30 mouse cellular contexts compared by ENCODE assay signal in genomic region chr5:121562436-121562835, GRCm38 (mm10). TPM values are rescaled to one million over a fixed set of nuclear protein-coding genes. Genes with fewer than 3 reads are reported as not detected.
A peak's percentile ranks its signal among the peaks of the same experiment; 100 is the strongest.
DNase-seq lines count a peak whose midpoint lies in the region; TF ChIP-seq lines count a peak whose summit lies in the region.
"Had no signal": no experiment of that assay in that cellular context is flagged by ENCODE, and none has a peak within 500 bp of the region (broad histone marks: within the 10 kb centered on the region; RNA-seq: fewer than 3 reads in every experiment).

No protein-coding gene starts in this region.

- no peak overlapping the region for H3K4me3 ChIP-seq in CH12.LX (replicated peaks in 1 of 3; ENCODE audit: low read depth in 2 of 3, low read length in 2 of 3, poor library complexity in 1 of 3)
- H3K4me3 ChIP-seq: forebrain, embryonic 10.5 days; forebrain, embryonic 13.5 days; gastrocnemius, adult 2 months; hindbrain, embryonic 12.5 days; hindbrain, embryonic 15.5 days; intestine, embryonic 15.5 days had no signal

- TF ChIP-seq POLR2A in CH12.LX (IDR thresholded peaks at IDR 0.05; ENCODE audit: low read depth, low read length): no peak

- no peak for TF ChIP-seq RAD21 in CH12.LX (IDR thresholded peaks at IDR 0.05; ENCODE audit: low read depth, low read length)

- no peak for TF ChIP-seq CTCF in CH12.LX (conservative IDR thresholded peaks at IDR 0.05 in 1 of 2, IDR thresholded peaks at IDR 0.05 in 1 of 2; ENCODE audit: low read depth in 2 of 2, low read length in 2 of 2)

- DNase-seq in 3T3-L1 (ENCODE audit: low read depth, low spot score): peak; percentile 11
- no peak for DNase-seq in CH12.LX (ENCODE audit: extremely low read depth)
- DNase-seq in ZHBTc4 (ENCODE audit: low read depth, low spot score): peak; percentile 58
- DNase-seq in retina, embryonic 14.5 days (ENCODE audit: low spot score): peak; percentile 4
- DNase-seq in adrenal gland, postnatal 36 days: no peak
- no peak for DNase-seq in layer of hippocampus, adult 9-10 months (ENCODE audit: low spot score)
- DNase-seq in left cerebral cortex, adult 8-10 months (ENCODE audit: low spot score in 2 of 2): no peak
- DNase-seq: adrenal gland, adult 8-10 months; adrenal gland, postnatal 25 days; cerebellum, adult 18-20 months; cerebellum, adult 9-10 months; cerebellum, postnatal 14 days; gastrocnemius, adult 2 months; gastrocnemius, postnatal 14 days had no signal

- peaks cover 2% of the 10 kb centered on the region for H3K27me3 ChIP-seq in CH12.LX (replicated peaks)
- H3K27me3 ChIP-seq: forebrain, embryonic 13.5 days; hindbrain, embryonic 12.5 days; hindbrain, embryonic 15.5 days; intestine, embryonic 15.5 days had no signal

- peaks cover 0 to 11% of the 10 kb centered on the region in 2 experiments; a peak in 2 of 4 replicates for H3K4me1 ChIP-seq in CH12.LX (ENCODE audit: control insufficient read depth in 1 of 2, insufficient read depth in 2 of 2)
- H3K4me1 ChIP-seq: hindbrain, embryonic 15.5 days had no signal

- no peak for TF ChIP-seq EP300 in CH12.LX (IDR thresholded peaks at IDR 0.05; ENCODE audit: low read length)

- in situ Hi-C loops in CH12.LX (cut with MboI; ENCODE audit: low pct_ligation_motif_present, low pct_unique_long_range_greater_than_20kb, low sequenced_read_pairs): no loop called here

- no peak overlapping the region for H3K9ac ChIP-seq in CH12.LX (ENCODE audit: insufficient read depth, low read depth)
- H3K9ac ChIP-seq: forebrain, embryonic 13.5 days; hindbrain, embryonic 12.5 days; hindbrain, embryonic 15.5 days; intestine, embryonic 15.5 days had no signal

- no peaks in the 10 kb centered on the region for H3K79me2 ChIP-seq in CH12.LX (replicated peaks; ENCODE audit: control insufficient read depth, extremely low read depth, insufficient read depth, poor library complexity, severe bottlenecking)

- dilution Hi-C loops in CH12.LX (cut with MboI; ENCODE audit: extremely low pct_ligation_motif_present, extremely low pct_unique_long_range_greater_than_20kb, low sequenced_read_pairs): no loop called here

- H3K27ac ChIP-seq in CH12.LX (ENCODE audit: insufficient read depth, low read depth): no peak overlapping the region
- H3K27ac ChIP-seq: forebrain, embryonic 10.5 days; forebrain, embryonic 13.5 days; gastrocnemius, adult 2 months; hindbrain, embryonic 12.5 days; hindbrain, embryonic 15.5 days; intestine, embryonic 15.5 days had no signal

- H3K4me2 ChIP-seq in CH12.LX (ENCODE audit: insufficient read depth, low read depth, poor library complexity, severe bottlenecking): no peak overlapping the region
- H3K4me2 ChIP-seq: forebrain, embryonic 13.5 days; heart, embryonic 11.5 days; hindbrain, embryonic 12.5 days; hindbrain, embryonic 15.5 days; intestine, embryonic 15.5 days had no signal

- peaks cover 0 to 13% of the 10 kb centered on the region in 2 experiments for H3K36me3 ChIP-seq in CH12.LX (replicated peaks in 1 of 2; ENCODE audit: control insufficient read depth in 1 of 2, insufficient read depth in 1 of 2, low read length in 1 of 2)
- H3K36me3 ChIP-seq: forebrain, embryonic 10.5 days; G1E; hindbrain, embryonic 12.5 days; hindbrain, embryonic 15.5 days; intestine, embryonic 15.5 days had no signal

- peaks cover 3% of the 10 kb centered on the region for H3K9me3 ChIP-seq in CH12.LX (replicated peaks; ENCODE audit: low read length)
- H3K9me3 ChIP-seq: forebrain, embryonic 10.5 days; forebrain, embryonic 13.5 days; G1E; hindbrain, embryonic 12.5 days; hindbrain, embryonic 15.5 days; intestine, embryonic 15.5 days had no signal

TF ChIP-seq in CH12.LX, 34 proteins besides CTCF, POLR2A, EP300 and RAD21:
- TF ChIP-seq GABPA (IDR thresholded peaks at IDR 0.05; ENCODE audit: insufficient replicate concordance, low read depth, low read length) (peak; percentile 30; the same call in 1 of the 2 replicates), RCOR1 (conservative IDR thresholded peaks at IDR 0.05; ENCODE audit: low read depth, low read length) (no peak)

RNA-seq across cellular contexts. Expression of gene Mapkapk5, which starts 16.7 kb away (rescaled TPM):
- total RNA-seq in CH12.LX (2012; rRNA removed): 48.3 and 62.6 TPM in 2 replicates
- total RNA-seq in CH12.LX (2014; rRNA removed): 84.8 and 106 TPM in 2 replicates
- 82.9 and 90.7 TPM in 2 replicates for polyA plus RNA-seq in CH12.LX (2012; ENCODE audit: insufficient read length, low read depth)
- 10 to 100 TPM; 78.9 to 82.6 TPM for total RNA-seq in adrenal gland, postnatal 36 days (2021)
- total RNA-seq in left cerebral cortex, adult 8-10 months (2022): 10 to 100 TPM; 66.6 to 79.0 (median 74.5) TPM

RNA-seq across cellular contexts. Expression of gene Adam1a, which starts 17.2 kb away (rescaled TPM):
- total RNA-seq in CH12.LX (2012; rRNA removed): 1.6 and 1.8 TPM in 2 replicates
- 1.2 and 2.2 TPM in 2 replicates for total RNA-seq in CH12.LX (2014; rRNA removed)
- 1.3 TPM in 2 replicates for polyA plus RNA-seq in CH12.LX (2012; ENCODE audit: insufficient read length, low read depth)
- 1 to 10 TPM; 4.1 to 5.5 TPM for total RNA-seq in adrenal gland, postnatal 36 days (2021)
- total RNA-seq in left cerebral cortex, adult 8-10 months (2022): 10 to 100 TPM in 3 of 4 experiments, 1 to 10 TPM in 1; 8.7 to 12.4 (median 11.5) TPM

RNA-seq across cellular contexts. Expression of gene Gm42878, which starts 17.2 kb away (rescaled TPM):
- total RNA-seq in CH12.LX (2012; rRNA removed) (0.13 TPM in 1 of 2 replicates, not detected in the other), CH12.LX (2014; rRNA removed) (0.58 and 1.0 TPM in 2 replicates)
- polyA plus RNA-seq in CH12.LX (2012; ENCODE audit: insufficient read length, low read depth): not detected in 2 replicates
- total RNA-seq in adrenal gland, postnatal 36 days (2021): not detected
- total RNA-seq in left cerebral cortex, adult 8-10 months (2022): not detected
- total RNA-seq: adrenal gland, adult 8-10 months; adrenal gland, postnatal 25 days; G1E; gastrocnemius, adult 2 months; gastrocnemius, postnatal 14 days; gastrocnemius, postnatal 4 days; heart, adult 8-10 months; heart, postnatal 25 days; hematopoietic stem cell, adult 5-6 weeks had no signal
- polyA plus RNA-seq: activated CD4-positive, CD25-positive, alpha-beta regulatory T cell, adult 4 months; embryonic facial prominence, embryonic 11.5 days; embryonic facial prominence, embryonic 14.5 days; forebrain, embryonic 10.5 days; forebrain, embryonic 13.5 days; forebrain, embryonic 16.5 days; G1E; heart, embryonic 11.5 days; heart, postnatal 0 days; hindbrain, embryonic 12.5 days; hindbrain, embryonic 15.5 days; intestine, embryonic 15.5 days had no signal

RNA-seq across cellular contexts. Expression of gene Aldh2, which starts 31.2 kb away (rescaled TPM):
- total RNA-seq in CH12.LX (2012; rRNA removed) (56.2 and 73.9 TPM in 2 replicates), CH12.LX (2014; rRNA removed) (58.9 and 66.0 TPM in 2 replicates)
- 139 and 143 TPM in 2 replicates for polyA plus RNA-seq in CH12.LX (2012; ENCODE audit: insufficient read length, low read depth)
- total RNA-seq in adrenal gland, postnatal 36 days (2021): 1,000 to 10,000 TPM; 1,062 to 2,025 TPM
- total RNA-seq in left cerebral cortex, adult 8-10 months (2022): 100 to 1,000 TPM; 131 to 154 (median 140) TPM

RNA-seq across cellular contexts. Expression of gene Acad12, which starts 56.3 kb away (rescaled TPM):
- total RNA-seq in CH12.LX (2012; rRNA removed): 2.9 and 4.1 TPM in 2 replicates
- total RNA-seq in CH12.LX (2014; rRNA removed): 2.3 and 3.0 TPM in 2 replicates
- 1.9 and 2.7 TPM in 2 replicates for polyA plus RNA-seq in CH12.LX (2012; ENCODE audit: insufficient read length, low read depth)
- 10 to 100 TPM; 19.4 to 23.4 TPM for total RNA-seq in adrenal gland, postnatal 36 days (2021)
- total RNA-seq in left cerebral cortex, adult 8-10 months (2022): 1 to 10 TPM; 6.4 to 8.2 (median 6.7) TPM

Comparison
In these comparisons a context has a peak if more than half of its experiments do, and no peak if none do; other contexts are left out.
1. DNase-seq: peak in 3T3-L1 (single experiment), ZHBTc4 (single experiment) and retina, embryonic 14.5 days (single experiment); none in CH12.LX (single experiment), adrenal gland, postnatal 36 days (0 of 2), layer of hippocampus, adult 9-10 months (single experiment) and left cerebral cortex, adult 8-10 months (0 of 2).